Comparison of ENCODE assay signal across 14 mouse cellular contexts in genomic region chr1:156644061-156644460, GRCm38 (mm10).
"Had no signal": no experiment of that assay in that cellular context is flagged by ENCODE, and none has a peak within 500 bp of the region (broad histone marks: within the 10 kb centered on the region; RNA-seq: fewer than 3 reads in every experiment).

No protein-coding gene starts in this region.

- H3K4me2 ChIP-seq: limb, embryonic 15.5 days; liver, embryonic 12.5 days; lung, embryonic 14.5 days; midbrain, embryonic 11.5 days; neural tube, embryonic 12.5 days had no signal

- H3K27me3 ChIP-seq: limb, embryonic 15.5 days; liver, embryonic 12.5 days; neural tube, embryonic 12.5 days had no signal

- H3K4me3 ChIP-seq: limb, embryonic 15.5 days; liver, embryonic 12.5 days; myocyte; neural tube, embryonic 12.5 days had no signal

- H3K4me1 ChIP-seq: neural tube, embryonic 12.5 days had no signal

- H3K27ac ChIP-seq: limb, embryonic 15.5 days; liver, embryonic 12.5 days; neural tube, embryonic 12.5 days had no signal

- H3K9me3 ChIP-seq: limb, embryonic 15.5 days; liver, embryonic 12.5 days; neural tube, embryonic 12.5 days had no signal

- ATAC-seq: liver, embryonic 12.5 days had no signal

- H3K9ac ChIP-seq: limb, embryonic 15.5 days; liver, embryonic 12.5 days; lung, embryonic 14.5 days; neural tube, embryonic 12.5 days had no signal

- DNase-seq: kidney, postnatal 25 days; left cerebral cortex, postnatal 4 days; lung, embryonic 14.5 days; lung, postnatal 10 days; lung, postnatal 4 days; right cerebral cortex, postnatal 4 days; spleen, adult 18-20 months; thymus, adult 18-20 months; thymus, postnatal 14 days had no signal
